Mouse (Mus musculus) kidney, postnatal 36 days (tissue): ENCODE results near the gene Acot8.

ENCODE experiments used
- DNase-seq, 2 experiments: peaks; one replicate each; pipeline ENCODE4 v3.0.0; 2021 to 2022; ENCODE audit warnings: mixed read lengths in 2 of 2

The Acot8 gene

DNA sequence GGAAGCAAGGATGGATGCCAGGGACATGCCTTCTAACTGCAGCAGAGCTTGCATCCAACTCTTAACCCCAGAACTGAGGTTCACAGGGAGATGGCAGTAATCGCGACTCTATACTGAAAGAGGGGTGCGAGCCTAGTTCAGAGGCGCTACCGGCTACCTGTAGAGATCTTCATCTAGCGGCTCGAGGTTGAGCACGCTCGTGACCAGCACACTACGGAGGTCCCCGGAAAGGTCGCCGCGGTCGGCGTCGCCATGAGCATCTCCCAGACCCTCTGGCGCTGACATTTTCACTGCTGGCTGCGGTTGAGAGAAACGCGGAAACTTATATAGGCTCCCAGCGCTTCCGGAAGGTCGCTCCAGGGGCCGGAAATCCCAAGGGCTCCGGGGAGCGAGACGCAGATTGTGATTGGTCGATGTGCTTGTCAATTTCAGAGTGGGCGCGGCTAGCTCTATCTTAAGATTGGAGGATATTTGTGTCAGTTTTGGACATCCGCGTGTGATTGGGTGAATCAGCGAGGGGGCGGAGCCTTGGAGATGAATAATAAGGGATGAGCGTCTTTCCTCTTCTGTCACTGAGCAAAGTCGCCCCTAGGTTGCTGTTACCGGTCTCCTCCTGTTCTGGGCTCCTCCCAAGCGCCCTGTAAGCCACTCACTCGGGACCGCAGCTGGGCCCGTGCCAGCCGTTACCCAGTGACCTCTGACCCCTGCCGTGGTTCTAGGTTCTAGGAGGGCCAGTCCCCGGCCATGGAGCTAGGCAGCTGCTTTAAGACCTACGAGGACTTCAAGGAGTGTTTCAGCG, at the start of gene Acot8, which contains the start of gene Zswim3:
Gene Acot8 (minus strand): TSS at position 350 of the 799 bp plus-strand sequence.
Gene Zswim3 (plus strand): TSS at position 566 of the 799 bp plus-strand sequence.
- peak; percentile 96 to 99 for DNase-seq

DNA sequence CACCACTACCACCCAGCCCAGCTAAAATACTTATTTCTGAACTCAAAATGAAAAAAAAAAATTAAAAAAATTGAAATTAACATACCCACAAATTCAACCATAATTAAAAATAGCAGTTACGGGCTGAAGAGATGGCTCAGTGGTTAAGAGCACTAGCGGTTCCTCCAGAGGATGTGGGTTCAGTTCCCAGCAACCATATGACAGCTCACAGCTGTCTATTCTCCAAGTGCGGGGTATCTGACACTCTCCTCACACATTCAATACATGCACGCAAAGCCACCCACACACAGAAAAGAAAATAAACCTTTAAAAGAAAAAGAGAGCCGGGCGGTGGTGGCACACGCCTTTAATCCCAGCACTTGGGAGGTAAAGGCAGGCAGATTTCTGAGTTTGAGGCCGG, 45.4 kb upstream of the Acot8 start:
- DNase-seq, result no peak

DNA sequence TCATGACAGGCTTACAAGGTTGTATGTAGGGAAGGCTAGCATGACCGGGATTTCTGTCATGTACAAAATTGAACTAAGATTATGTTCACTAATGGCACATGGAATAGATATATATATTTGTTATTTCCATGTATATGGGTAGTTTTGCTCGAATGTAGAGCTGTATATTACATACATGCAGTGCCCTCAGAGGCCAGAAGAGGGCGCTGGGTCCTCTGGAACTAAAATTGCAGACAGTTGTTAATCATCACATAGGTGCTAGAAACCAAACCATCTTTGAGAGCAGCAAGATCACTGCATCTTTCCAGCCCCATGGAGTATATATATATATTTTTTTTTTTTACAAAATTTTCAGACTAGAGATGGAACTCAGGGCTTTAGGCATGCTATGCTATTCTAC, 41.1 kb upstream of the Acot8 start:
- DNase-seq, result peak in 1 of 2 experiments; percentile 53

DNA sequence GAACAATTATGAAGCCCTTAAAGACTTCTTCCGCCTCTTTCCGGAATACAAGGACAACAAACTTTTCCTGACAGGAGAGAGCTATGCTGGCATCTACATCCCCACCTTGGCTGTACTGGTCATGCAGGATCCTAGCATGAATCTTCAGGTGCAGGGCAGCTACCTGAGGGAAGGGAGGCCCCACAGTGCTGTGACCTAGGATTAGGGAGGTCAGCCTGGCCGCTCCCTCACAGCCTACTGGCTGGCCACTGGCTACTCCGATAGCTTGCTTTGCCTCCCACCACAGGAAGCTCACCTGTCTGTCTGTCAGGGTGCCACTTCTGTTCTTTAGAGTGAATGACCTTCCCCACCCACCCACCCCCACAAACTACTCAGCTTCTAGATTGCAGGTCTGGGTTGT, 30.5 kb upstream of the Acot8 start:
- no peak for DNase-seq

DNA sequence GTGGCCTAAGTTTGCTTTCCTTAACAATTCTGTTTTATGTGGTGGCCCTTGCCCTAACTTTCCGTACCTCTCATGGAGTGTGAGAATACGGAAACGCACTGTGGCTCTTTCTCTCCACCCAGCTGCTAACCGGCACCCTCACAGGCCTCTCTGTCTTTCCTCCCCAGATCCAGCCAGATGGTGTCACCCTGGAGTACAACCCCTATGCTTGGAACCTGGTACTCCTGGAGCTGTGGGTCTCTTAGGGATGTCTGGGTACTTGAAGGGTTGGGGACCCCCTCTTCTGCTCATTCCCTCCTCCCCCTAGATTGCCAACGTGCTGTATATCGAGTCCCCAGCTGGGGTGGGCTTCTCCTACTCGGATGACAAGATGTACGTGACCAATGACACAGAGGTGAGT, 29.8 kb upstream of the Acot8 start:
- DNase-seq, result peak; percentile 51 to 56

DNA sequence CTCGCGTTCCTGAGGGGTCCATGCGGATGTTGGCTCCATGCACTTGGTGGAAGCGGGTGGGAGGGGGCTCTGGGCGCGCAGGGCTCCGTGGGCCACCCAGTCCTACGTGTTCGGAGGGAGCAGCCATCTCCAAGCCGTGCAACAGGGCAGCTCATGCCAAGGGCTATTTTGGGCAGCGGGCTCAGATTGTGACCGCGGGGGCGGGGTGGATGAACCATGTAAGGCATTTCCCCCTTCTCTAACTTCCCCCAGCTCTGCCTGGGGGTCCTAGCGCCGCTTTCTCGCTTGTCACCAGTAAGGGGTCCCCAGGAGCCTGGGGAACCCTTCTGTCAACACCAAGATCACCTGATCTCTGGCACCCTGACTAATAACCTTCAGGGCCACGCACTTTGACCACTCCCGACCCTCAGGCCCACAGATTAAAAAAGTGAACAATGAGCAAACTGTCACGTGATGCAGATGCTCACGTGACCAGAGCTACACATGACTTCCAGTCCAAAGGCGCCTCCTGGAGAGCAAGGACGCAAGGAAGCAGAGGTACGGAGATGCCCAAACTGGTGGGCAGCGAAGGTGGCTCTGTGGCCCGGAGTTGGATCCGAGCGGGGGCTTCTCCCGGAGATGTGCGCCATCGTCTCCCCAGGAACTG, 28.8 kb upstream of the Acot8 start, which contains the start of gene Neurl2:
Gene Neurl2 (minus strand): TSS at position 143 of the 646 bp plus-strand sequence.
- DNase-seq, result peak; percentile 96 to 97

DNA sequence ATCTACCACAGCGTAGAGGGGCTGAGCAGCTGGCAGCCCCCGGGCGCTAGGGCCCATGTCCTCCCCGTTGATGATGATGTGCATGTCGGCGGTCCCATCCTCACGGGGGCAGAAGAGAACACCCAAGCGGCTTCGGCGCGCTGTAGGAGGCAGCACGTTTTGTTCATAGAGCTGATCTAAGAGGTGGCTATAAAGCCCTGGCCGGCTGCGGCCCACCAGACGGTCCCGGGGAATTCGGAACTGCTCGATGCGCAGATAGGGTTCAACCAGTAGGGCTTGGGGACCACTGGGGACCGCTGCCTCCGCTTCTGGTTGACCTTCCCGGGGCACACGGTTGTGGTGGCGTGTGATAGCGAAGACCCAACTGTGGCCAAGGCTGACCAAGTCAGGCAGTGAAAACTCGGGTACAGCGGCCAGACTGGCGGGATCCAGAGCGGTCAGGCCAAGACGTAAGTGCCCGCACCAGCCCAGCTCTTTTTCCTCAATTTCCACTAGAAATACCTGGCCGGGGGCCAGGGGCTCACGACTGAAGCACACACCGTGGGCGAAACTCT, 28.1 kb upstream of the Acot8 start, which contains the start of gene Ctsa:
Gene Ctsa (plus strand): TSS at position 126 of the 554 bp plus-strand sequence.
- peak; percentile 76 to 87 for DNase-seq

DNA sequence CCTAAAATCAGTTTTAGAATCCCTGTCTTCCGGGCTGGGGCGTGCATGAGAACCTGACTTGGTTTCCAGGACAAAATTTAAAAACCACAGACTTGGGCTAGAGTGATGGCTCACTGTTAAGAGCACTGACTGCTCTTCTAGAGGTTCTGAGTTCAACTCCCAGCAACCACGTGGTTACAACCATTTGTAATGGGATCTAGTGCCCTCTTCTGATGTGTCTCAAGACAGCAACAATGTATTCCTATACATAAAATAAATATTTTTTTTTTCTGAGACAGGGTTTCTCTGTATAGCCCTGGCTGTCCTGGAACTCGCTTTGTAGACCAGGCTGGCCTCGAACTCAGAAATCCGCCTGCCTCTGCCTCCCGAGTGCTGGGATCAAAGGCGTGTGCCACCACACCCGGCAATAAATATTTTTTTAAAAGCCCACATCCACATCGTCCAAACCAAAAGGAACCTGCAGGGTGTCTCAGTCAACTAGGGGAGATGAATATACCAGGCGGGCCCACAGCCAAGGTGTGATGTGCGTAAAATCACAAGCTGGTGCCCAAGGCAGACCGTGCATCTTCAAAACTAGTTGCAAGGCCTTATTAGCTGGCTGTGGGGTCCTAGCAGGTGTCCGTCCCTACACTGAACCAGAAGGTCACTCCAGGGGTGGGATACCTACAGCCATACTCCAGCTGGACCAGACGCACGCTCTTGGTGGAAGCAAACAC, 27.5 kb upstream of the Acot8 start:
- DNase-seq, result no peak

DNA sequence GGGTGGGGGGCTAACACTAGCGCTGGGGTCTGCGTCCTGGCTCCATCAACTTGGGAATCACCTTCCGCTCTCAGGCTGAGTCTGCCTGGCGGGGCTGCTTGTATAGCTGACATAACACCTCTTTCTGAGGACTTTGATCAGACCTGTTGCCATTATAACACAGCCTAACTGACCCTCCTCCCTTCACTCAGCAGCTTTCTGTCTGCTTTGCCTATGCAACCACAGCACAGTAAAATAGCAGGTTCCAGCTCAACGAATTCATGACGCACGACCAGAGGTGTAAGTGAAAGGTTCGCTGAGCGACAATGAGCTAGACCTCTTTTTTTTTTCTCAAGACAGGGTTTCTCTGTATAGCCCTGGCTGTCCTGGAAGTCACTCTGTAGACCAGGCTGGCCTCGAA, 26.3 kb upstream of the Acot8 start:
- DNase-seq, result peak in 1 of 2 experiments; percentile 48

DNA sequence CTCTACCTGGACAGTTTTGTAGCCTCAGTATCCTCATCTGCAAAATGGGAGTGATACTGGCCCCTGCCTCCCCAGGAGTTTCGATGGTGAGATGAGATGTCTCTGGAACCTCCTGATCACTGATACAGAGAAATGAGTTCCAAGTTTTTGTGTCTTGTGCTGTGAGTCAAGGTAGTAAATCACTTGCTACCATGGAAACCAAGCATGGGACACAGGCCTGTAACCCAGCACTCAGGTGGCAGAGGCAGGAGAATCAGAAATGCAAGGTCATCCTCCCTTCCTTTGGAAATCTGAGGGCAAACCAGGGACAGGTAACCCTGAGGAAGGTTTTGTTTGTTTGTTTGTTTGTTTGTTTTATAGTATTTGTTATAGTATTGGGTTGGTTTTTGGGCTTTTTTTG, 24.4 kb upstream of the Acot8 start:
- no peak for DNase-seq

DNA sequence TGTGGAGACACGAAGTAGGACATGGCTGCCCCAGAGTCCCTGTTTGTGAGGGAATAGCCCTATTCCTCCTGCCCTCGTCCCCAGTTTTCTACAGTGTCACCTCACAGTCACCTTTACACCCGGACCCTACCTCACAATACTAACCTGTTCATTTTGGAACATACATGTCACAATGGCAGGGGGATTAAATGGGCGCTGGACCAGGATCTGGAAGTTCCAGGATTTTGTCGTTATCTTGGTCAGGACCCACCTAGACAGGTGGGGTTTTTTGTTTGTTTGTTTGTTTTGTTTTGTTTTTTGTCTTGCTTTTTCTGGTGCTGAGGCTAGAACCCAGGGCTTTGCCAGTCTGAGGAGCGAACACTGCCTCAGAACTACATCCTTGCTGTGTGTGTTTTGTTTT, 23.8 kb upstream of the Acot8 start, which contains the start of gene Spata25:
Gene Spata25 (minus strand): TSS at position 101 of the 400 bp plus-strand sequence.
- DNase-seq, result no peak

DNA sequence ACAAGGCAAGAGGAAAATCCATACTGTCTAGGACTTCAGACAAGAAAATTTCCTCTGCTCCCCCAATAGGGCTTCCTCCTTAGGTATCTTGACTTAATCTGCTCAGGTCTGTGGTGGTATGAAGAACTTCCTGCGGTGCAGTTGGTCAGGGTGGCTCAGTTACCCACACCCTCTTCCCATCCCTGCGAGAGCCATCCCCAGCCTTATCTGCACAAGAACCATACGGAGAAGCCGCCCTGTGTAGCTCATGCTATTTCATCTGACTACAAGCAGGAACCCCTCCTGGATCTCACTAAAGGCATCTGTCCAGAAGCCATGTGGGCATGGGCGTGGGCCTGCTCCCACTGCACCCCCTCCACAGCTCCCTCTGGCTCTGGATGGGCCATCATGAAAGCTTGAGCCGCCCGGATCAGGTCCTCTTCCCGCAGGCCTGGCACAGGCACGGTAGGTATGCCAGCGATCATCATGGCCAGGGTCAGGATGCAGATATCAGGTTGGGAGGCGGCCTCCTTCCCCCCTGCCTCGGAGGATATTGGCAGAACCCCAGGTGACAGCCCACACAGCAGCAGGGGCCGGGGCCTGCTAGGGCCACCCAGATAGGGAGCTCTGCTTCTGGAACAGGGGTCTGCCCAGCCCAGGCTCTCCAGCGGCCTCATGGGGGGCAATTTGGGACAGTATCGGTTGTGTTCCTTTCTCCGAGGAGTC, 22.6 kb upstream of the Acot8 start:
- no peak for DNase-seq

DNA sequence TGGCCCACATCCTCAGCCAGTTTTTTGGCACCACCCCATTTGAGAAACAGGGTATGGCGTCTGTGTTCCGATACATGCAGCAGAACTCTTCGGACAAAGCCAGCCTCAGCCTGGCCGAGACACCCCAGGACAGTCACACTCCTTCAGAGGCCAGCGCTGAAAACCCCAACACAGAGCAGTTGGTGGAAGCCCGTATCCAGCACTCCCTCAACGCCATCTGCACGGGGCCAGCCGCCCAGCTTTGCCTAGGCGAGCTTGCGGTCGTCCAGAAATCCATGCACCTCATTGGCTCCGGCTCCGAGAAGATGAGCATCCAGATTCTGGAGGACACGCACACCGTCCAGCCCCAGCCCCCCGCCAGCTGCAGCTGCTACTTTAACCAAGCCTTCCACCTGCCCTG, 20.8 kb upstream of the Acot8 start:
- DNase-seq, result no peak

DNA sequence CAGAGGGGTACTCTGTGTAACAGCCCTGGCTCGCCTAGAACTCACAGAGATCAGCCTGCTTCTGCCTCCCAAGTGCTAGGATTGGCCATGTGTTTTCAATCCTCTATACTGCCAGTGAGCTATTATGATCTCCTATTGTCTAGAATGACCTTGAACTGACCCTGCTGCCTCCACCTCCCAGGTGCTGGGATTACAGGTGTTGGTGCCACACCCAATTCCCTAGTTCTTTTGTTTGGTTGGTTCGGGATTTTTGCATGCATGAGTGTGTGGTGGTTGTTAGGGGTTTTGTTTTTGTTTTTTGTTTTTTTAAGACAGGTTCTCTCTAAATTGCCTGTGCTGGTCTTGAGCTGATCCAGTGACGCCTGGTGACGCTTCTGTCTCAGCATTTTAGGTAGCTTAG, 19.3 kb upstream of the Acot8 start:
- no peak for DNase-seq

DNA sequence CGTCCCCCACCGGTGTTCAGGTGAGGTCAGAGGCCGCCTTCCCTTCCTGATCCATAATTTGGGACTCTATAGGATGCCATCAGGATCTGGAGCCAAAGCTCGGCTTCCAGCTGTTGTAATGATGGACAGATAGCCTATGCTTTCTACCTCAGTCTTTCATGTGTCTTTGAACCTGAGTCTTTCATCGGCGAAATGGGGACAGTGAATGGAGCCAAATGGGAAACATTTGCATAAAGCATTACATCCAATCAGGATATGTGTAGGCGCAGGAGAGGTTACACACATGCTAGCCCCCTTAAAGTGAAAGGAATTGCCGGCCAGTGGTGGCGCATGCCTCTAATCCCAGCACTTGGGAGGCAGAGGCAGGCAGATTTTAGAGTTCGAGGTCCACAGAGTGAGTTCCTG, 18.5 kb upstream of the Acot8 start:
- DNase-seq, result peak in 1 of 2 experiments; percentile 34

DNA sequence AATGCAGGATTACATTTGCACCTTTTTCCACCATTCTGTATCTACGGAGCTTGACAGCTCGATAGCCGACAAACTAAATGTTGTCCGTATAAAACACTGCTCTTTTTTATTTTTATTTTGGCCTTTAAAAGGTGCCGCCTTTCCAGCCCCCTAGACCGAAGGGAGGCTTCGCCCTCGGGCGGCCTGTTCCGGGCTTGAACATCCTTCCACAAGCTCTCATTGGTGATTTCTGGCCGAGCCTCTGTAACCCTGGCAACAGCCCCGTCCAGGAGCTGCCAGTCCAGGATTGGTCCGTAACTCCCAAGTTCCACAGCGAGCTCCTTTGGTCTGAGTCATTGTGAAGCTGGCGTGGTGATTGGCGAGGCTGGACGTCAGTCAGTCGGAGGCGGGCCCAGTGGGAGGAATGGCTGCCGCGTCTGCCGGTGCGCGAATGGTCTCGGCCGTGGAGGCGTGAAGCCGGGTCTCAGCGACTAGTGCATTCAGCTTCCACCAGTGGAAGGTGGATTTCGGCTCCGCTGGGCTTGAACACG, 18.0 kb upstream of the Acot8 start, which contains the start of gene Zswim1:
Gene Zswim1 (plus strand): TSS at position 51 of the 530 bp plus-strand sequence.
- DNase-seq, result peak; percentile 100

DNA sequence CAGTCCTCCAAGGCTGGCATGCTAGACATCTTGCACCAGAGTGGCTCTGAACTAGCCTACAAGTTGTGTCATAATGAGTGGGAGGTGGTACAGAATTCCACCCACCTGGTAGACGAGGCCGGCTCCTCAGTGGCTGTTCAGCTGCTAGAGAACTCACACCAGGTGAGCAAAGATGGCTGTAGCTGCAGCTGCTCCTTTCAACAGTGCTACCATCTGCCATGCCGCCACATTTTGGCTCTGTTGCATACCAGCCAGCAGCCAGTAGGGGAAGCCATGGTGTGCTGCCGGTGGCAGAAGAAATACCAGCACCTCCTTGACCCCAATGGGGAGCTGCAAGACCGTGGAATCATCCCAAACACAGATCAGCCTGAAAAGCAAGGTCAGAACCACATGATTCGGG, 16.4 kb upstream of the Acot8 start:
- no peak for DNase-seq

DNA sequence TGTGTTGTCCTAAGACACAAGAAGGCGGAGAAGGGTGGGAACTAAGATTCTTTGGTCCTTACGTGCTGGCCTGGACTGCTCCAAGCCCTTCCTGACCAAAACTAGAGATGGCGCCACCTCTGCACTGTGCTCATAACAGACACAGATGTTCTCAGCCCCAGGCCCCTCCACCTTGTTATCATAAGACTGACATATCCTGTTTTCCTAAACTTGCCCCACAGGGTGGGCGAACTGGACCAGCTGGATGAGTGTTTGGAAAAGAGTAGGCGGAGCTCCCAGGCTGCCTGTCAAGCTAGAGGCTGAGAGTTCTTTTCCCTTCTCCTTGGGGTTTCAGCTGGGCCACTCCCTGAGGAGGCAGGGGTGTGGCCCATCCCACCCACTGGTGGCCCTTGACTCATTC, 13.0 kb upstream of the Acot8 start:
- DNase-seq, result no peak

DNA sequence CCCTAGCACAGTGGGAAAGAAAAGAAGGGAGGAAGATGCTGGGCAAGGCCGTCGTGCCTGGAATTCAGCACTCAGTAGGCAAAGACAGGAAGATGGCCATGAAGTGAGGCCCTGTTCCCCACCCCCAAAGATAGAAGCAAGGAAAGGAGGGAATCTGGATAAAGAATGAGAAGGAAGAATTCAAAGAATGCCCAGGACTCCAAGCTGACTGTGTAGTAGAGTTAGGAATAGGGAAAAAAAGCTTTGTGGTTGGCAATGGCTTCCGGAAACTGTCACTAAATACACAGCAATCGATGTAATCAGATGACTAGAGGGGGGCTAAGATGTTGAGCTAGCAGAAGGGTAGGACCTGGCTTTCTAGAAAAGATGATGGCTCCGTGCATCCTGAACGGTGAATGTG, 12.5 kb upstream of the Acot8 start:
- DNase-seq, result no peak

DNA sequence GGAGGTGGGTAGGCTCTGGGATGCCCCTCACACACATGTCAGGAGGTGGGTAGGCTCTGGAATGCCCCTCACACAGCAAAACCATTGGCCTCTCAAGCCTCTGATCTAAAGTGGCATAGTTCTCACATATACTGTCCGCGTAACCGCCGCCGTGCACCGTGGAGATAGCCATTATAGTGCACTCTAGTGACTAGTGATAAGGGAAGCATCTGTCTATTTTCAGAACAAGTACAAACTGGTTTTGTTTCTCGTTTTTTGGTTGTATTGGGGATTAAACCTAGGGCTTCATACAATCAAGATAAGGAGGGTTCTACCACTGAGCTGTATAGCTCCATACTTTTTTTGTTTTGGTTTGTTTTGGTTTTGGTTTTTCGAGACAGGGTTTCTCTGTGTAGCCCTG, 11.1 kb upstream of the Acot8 start:
- no peak for DNase-seq

DNA sequence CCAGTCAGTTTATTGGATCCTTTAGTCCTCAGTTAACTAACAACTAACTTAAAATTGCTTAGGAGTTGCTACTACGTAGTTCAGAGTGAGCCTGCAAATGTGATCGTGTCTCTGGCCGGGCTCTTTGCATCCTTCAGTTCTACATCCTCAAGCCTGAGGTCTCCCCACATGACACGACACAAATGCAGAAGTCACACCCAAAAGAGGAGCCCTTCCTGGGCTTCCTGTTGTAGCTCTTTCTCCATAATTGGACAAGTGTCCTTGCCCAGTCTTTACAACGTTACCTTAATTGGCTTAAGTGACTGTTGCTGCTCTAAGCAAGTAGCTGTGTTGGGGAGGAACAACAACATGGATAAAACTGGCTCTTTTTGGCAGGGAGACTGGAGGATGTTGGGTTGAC, 10.7 kb upstream of the Acot8 start:
- DNase-seq, result no peak

DNA sequence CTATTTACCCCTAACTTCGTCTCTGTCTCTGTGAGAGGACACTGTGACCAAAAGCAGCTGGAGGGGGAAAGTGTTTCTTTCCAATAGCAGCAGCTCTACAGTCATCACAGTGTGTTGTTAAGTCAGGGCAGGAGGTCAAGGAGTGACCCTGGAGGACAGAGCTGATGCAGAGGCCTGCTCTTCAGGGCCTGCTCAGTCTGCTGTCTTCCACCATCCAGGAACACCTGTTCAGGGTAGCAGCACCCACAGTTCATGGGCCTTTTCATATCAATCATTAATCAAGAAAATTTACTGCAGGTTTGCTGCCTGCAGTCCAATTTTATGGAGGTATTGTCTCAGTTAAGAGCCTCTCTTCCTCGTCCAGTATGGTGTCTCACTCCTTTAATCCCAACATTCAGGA, 8.9 kb upstream of the Acot8 start:
- peak in 1 of 2 experiments; percentile 32 for DNase-seq
